Mouse (Mus musculus) embryo, embryonic 11.5 days (tissue): Measurements from ENCODE around the gene Hoxc13.

Experiments
- DNase-seq: peaks from one replicate; pipeline ENCODE4 v3.0.0-alpha.2; 2012; ENCODE audit warnings: low read depth, low spot score

Hoxc13 gene

DNA sequence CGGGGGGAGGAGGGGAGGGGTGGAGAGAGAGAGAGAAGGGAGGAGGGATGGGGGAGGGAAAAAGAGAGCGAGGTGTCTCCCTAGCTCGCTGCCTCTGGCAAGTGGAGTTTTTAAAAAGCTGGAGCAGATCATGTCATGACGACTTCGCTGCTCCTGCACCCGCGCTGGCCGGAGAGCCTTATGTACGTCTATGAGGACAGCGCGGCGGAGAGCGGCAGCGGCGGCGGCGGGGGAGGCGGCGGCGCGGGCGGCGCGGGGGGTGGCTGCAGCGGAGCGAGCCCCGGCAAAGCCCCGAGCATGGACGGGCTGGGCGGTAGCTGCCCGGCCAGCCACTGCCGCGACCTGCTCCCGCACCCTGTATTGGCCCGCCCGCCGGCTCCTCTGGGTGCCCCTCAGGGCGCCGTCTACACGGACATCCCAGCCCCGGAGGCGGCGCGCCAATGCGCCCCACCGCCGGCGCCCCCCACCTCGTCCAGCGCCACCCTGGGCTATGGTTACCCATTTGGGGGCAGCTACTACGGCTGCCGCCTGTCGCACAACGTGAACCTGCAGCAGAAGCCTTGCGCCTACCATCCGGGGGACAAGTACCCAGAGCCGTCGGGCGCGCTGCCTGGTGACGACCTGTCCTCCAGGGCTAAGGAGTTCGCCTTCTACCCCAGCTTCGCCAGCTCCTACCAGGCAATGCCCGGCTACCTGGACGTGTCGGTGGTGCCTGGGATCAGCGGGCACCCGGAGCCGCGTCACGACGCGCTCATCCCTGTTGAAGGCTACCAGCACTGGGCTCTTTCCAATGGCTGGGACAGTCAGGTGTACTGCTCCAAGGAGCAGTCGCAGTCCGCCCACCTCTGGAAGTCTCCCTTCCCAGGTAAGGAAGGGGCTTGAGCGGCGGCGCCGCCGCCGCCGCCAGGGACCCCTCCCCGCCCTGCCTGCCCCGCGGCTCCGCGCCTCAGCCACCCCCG, at the start of gene Hoxc13:
TSS of gene Hoxc13 (plus strand) at position 51 of the 959 bp plus-strand sequence.
- DNase-seq, result no peak

DNA sequence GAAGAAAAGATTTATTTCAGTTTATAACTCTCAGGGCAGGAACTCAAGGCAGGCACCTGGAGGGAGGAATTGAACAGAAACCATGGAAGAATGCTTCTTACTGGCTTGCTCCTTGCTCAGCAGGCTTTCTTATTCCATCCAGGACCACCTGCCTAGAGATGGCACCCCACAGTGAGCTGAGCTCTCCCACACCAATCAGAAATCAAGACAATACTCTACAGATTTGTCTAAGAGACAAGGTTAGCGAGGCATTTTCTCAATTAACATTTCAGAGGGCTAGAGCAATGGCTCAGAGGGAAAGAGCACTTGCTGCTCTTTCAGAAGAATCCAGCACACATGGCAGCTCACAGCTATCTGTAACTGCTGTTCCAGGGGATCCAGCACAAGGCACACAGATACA, 35.1 kb upstream of the Hoxc13 start:
- DNase-seq, result no peak

DNA sequence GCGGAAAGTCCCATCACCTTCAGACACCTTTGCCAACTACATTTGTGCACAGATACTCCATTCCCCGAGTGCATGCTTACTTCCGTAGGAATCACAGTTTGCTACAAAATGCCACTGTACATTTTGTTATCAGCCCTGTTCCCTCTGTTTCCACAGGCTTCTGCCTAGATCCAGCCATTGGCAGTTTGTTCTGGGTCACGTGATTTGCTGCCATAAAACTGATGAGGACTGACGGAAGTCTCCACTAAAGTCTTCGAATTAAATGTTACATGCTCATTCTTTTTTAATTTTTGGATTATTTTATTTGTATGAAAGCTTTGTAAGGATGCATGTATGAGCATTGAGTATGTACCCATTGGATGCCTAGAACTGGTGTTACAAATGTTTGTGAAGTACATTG, 25.8 kb upstream of the Hoxc13 start:
- DNase-seq, result no peak

DNA sequence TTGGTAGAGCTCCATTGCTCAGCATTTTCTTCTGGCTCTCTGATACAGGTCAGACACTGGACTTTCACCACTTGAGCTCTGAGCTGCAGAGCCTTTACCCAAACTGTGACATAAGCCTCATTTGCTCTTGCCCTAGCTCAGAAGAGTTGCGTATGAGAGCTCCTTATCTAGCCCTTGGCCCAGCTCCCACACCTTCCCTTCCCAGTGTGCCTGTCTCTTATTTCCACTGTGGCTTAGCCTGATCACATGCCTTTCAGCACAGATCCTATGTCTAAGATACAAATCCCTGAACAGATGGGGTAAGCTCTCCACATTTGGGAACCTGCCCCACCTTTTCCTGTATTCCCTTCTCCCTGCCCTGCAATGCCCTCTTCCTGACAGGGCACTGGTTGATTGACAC, 16.0 kb upstream of the Hoxc13 start:
- DNase-seq, result no peak

DNA sequence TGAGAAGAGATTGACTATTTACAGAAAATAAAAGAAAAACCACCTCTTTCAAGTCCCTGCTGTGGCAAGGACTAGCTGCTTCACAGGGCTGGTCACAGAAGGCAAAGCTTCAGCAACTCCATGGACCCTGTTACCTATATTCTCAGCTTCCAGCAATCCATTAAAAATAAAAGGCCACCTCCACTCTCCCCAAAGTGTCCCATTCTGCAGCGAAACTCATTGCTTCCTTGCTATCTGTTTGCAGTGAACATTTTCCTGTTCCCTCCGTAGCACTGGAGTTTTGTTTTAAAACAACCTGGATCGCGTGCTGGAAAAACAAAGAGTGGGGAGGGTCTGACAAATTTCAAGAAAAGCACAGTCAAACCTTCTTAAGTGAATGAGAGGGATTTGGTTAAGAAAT, 11.4 kb upstream of the Hoxc13 start:
- DNase-seq, result no peak

DNA sequence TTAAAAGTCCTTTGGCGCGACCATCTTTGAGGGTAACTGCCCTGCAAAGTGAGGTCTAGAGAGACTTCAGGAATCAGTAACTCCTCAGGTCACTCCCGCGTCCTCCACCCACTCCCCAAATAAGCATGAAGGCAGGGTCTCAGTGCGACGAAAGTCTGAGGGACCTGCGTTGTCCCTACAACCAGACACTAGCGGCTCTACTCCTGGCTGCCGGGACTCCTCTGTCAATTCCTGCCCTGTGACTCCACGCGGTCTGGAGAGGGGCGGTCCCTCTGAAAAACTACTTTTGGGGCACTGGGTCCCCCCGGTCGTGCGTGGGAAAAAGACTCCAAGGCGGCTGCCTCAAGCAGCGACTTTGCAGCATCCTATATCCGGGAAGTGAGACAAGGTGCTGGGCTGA, 10.9 kb upstream of the Hoxc13 start:
- no peak for DNase-seq

DNA sequence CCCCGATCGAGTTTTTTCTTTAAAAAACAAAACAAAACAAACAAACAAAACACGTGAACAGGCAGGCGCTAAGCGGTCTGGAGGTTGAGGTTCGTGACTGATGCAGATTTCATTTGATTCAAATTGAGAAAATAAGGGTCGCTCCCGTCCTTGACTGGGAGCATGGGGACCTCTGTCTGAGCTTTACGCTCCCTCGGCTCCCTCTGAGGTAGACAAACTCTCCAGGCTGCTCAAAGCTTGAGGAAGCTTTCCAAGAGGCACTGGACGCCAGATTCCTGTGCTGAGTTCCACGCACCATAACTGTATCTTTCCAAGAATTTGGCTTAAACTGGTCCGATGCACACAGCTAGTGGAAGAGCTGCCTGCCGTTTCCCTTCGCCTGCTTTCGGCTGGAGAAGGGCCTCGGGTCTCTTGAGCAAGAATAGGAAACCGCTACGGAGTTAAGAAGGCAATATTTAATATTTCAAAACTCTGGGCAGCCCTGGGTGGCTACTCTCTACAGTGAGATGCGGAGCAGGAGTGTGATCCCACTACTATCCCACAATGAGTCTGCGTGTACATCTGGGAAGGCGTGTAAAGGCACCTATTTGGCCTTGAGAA, 10.3 kb upstream of the Hoxc13 start:
- no peak for DNase-seq

DNA sequence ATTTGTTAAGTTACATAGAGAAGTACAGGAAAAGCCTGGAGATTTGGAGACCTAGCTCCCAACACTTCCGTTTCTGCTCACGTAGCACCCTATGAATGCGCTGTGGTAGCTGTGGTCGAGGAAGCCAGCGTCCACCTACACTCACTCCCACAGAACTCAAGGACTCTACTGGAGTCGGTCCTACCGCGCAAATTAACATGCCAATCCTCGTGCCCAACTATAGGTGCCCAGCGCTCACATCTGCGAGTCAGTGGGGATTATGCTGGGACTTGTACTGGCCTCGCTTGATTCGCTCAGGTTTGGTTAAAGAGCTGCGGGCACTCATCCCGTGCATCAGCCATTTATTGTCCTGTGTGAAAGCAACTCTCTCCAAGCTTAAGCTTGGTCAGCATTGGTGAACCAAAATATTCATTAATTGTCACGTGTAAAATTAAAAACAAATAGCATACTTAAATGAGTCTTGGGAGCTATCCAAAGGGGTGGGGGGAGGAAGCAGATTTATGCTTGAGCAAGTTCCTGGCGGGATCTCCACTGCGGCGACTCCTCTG, 7.8 kb upstream of the Hoxc13 start:
- no peak for DNase-seq

DNA sequence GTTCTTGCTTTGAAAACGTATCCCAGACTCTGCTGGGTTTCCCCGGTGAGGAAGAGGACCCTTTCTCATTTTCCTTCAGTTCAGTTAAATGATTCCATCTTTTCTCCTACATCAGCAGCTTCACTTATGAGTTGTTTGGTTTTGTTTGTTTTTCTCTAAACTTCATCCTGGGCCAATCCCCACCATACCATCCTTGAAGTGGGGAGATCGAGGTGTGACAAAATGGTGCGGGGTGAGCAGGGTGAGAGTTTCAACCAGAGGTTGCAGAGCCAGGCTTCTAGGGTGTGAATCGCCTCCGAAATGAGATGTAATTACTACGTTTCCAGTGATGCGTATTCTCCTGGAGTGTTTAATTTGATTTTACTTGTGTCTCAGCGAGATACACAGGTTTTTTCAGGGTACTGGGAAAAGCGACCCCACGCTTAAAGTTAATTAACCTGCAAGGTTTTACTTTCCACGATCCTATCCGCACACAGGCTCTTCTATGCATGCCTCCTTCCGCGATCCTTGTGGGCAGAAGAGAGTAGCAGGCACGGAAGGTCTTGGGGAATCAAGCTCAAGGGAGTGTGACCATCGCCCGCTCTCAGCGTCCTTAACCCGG, 2.8 kb upstream of the Hoxc13 start:
- no peak for DNase-seq

DNA sequence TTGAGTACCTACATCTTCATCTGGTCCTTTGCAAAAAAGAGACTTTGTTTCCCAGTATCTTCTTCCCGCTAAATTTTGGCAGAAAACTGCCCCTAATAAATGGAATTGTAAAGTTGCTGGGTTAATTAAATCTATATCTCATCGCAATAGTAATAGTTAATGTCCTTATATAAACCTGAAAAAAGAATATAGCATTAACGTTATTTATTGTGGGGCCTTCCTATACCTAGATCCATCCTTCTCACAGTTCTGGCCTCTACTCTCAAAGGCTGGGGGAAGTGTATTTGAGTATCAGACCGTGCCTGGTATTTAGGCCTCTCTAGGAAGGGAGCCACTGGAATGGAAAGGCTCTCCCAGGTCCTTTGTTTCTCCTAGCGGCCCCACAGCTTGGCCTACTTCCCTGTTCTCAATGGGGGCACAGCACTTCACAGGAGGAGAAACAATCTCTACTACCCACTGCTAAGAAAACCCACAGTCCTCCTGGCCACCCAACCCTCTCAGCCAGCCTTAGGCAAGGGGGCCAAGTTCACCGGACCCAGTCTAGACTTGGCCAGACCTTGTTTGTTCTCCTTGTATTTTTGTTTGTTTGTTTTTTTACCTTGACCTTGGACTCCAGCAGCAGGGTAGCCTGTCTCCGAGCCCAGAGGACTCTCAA, 2.2 kb upstream of the Hoxc13 start:
- no peak for DNase-seq

DNA sequence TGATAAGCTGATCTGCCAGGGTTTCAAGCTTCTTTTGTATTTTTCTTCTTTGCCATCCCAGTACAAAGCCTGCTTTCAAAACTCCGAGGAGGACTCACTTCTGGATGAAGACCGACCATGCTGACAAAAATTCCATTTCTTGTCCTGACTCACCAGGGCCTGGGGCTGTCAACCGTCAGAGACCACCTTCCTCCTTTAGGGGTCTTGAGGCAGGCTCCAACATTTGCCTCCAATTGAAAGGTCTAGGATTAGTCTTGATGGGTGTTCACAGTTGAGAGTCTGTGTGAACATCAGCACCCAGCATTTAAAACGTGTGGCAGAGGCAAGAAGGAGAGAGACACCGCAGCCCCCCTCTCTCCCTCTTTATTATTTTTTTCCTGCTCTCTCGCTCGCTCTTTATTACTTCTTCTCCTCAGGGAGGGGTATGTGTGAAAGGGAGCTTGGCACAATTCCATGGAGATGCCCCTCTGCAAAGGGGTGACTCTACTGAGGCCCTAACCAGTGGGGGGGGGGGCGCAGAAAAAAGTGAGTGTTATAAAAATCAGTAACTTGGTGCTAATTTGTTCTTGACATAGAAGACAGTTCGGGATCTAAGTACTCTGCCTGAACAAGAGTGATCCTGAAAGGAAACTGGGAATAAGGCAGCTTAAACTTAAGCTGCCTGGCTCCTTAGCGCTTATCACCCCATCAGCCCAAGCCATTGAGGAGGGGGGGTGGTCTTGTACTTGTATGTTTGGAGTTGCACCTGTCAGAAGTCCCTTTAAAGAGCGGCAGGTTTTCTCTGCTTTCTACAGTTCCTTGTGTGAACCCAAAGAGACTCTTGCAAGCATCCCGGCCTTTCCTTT, 1.3 kb upstream of the Hoxc13 start:
- DNase-seq, result no peak

DNA sequence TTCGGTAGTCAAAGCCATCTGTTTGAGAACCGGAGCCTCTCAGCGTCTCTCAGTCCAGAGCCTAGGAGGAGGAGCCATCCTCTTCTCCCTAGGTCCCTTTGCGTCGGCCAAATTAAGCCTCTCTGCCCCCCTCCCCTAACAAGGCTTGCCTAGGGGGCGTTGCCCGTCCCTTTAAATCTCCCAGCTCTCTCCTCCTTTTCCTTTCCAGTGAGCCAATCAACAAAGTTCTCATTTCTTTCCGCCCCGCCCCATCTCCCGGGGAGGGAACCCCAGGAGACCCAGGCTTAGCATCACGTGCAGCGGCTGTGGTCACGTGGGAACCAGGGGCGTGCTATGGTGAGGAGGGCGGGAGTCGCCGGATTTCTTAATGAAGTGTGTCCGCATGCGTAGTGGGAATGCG, 284 bp upstream of the Hoxc13 start:
- DNase-seq, result peak; percentile 75

DNA sequence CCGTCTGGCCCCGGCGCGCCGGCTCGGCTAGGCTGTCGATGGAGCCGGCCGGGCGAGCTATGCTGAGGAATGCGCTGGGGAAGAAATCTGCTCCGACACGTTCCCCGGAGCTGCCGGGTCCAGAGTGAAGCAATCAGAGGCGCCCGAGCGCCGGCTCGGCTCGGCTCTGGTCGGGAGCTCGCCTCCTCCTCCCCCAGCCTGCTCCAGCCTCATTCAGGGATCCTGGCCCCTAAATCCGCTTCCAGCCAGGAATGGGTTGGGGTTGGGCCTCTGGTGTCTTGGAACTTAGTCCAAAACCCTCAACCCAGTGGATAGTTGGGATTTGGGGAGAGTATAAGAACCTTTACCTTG, 1.1 kb downstream of the Hoxc13 start:
- DNase-seq, result no peak

DNA sequence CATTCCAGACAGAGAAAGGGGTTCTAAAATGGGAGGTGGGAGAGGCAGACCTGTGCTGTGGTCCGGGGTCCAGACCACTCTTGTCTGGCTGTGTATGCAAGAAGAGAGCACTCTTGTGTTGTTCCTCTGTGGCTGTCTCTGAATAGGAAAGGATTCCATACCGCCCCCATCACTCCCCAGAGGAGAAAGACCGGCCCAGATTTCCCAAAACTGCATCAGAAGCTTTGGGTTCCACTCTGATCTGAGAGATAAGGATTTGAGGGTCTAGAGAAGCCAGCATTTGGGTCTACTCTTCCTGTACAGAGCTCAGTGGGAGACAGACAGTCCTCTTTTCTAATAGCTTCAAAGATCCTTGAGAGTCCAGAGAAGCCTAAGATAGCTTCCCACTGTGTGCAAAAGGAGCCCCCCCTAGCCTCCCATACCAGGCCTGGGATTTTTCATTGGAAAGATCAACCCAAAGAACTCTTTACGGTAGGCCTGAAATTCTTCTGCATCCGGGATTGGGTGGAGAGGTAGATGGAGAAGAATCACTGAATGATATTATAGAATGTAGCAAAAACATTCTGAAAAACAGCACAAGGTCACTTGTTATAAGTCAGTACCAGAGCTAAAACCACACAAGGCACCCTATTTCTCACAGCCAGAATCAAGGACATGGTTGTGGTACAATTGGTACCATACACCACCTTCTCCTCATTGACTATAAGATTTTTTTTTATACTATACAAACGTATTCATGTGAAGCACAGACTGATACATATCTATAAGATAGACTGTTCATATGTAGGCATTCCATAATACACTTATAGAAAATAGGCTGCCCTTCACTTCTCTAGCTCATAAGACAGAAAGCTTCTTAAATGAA, 2.0 kb downstream of the Hoxc13 start:
- DNase-seq, result no peak

DNA sequence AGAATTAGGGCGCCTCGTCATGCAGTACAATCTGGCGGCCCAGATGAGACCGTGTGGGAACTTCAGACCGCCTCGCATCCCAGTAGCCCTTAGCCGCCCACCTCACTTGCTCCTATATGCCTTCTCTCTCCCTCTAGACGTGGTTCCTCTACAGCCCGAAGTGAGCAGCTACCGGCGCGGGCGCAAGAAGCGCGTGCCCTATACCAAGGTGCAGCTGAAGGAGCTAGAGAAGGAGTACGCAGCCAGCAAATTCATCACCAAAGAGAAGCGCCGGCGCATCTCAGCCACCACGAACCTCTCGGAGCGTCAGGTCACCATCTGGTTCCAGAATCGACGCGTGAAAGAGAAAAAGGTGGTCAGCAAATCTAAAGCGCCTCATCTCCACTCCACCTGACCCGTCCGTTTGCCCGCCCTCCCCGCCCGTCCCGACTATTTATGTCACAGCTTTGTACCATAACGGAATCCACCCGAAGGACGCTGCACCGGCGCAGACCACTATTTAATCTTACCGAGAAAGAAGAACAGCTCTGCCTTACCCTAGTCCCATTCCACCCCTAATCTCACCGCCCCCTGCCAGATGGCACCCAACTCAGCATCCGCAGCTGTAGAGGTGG, 6.2 kb downstream of the Hoxc13 start:
- DNase-seq, result no peak

DNA sequence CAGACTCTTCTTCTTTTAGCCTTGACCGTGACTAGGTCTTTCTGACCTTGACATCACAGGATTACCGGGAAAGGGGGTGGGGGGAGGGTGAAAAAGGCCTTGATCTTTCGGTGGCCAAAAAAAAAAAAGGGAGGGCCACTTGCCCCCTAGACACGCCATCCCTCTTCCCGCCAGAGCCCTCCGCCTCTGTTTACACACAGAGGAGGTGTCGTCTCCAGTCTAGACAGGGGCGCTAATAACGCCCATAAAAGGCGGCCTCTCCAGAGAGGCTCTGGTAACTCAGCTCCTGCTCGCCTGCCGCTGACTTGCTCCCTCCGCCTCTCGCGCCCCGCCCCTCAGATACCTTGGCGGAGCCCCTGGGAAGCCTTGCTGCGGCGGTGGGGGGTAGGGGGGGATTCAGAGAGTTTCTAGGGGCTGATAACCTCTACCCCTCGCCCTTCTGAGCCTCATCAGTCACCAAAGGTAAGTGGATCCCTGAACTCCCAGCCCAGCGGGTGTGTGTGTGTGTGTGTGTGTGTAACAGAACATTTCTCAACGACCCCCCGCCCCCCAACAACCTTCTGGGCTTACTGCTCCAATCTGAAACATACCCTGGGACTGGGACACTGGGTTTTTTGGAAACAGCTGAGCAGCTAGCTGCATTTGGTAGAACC, 10.9 kb downstream of the Hoxc13 start:
- no peak for DNase-seq

DNA sequence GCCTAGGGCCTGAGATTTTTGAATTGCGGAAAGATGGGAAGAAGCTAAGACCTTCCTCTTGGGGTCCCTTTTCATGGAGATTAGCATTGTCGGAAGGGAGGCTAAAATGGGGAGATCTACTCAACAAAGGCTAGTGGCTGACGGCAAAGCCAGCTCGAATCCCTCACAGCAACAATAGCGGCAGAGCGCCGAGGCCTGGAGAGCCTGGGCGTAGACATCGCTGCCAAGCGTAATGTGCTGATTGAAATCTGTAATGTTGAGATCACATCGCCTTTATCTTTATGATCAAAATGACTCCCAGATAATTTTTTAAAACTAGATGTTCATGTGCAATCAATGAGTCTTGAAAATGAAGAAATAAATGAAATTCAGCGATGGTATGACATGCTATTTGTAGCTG, 13.5 kb downstream of the Hoxc13 start:
- no peak for DNase-seq

DNA sequence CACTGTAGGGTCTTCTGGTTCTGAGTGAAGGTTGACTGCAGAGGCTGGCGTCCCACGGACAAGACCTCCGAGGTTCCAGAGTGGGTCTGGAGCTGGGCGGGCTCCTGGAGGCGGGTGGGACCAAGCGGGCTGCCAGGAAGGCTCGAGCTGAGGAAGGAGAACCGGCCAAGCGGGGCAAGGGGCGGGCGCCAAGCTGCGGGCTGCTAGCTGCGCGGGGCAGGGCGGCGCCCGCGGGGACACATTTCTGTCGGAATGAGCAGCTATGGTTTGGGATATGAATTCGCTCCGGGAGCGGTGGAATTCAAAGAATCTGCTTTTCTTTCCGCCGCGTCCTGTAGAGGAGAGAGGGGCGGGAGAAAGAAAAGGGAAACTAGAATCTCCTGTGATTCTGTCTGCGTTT, 14.0 kb downstream of the Hoxc13 start:
- DNase-seq, result no peak

DNA sequence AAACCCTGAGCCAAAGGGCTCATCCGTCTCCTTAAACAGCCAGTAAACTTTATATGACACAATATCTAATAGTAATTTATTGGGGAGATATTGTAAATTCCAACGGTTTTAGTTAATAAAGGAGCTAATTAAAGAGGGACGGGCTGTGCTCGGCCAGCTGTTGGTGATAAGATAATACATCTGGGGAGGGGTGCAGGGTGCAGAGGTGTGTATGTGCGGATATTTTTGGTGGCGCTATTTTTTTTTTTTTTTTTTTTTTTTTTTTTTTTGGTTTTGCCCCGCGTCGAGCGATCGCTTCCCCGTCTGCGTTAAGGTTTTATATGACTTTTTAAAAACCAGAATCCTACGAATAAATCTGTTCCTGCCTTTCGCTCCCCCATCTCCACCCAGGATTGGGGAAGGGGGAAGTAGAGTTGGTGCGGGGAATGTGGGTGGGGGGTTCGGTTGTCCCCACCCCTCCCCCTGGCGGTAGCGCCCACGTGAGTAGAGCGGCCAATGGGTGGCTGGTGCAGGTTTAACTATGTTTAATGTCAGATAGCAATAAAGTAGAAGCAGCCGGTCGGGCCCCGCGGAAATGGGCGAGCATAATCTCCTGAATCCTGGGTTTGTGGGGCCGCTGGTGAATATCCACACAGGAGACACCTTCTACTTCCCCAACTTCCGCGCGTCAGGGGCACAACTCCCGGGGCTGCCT, 15.5 kb downstream of the Hoxc13 start, which contains the start of gene Hoxc12:
TSS of gene Hoxc12 (plus strand) at position 479 of the 694 bp plus-strand sequence.
- DNase-seq, result no peak
